Mouse (Mus musculus) thymus, adult 2 months (tissue): Measurements from ENCODE around the gene Fam222a. TPM values are rescaled to one million over a fixed set of nuclear protein-coding genes. Genes with fewer than 3 reads are reported as not detected.

Experiments used
- DNase-seq: peaks from one replicate; pipeline ENCODE4 v3.0.0; 2021
- H3K27ac ChIP-seq: fragments of 200-500 bp; 2 replicates; pipeline ENCODE4 v1.5.1; 2012; ENCODE audit warnings: low read length, control low read depth; ENCODE audit not compliant: control insufficient read depth, insufficient read depth
- H3K27me3 ChIP-seq: fragments of 200-500 bp; 2 replicates; pipeline ENCODE4 v1.6.1; 2012; ENCODE audit warnings: mild to moderate bottlenecking, low read length, moderate library complexity, mixed read lengths; ENCODE audit not compliant: control insufficient read depth, insufficient read depth
- H3K36me3 ChIP-seq: fragments of 200-500 bp; 2 replicates; pipeline ENCODE4 v1.6.1; 2012; ENCODE audit warnings: mild to moderate bottlenecking, low read length, moderate library complexity; ENCODE audit not compliant: control insufficient read depth, insufficient read depth
- H3K4me1 ChIP-seq: fragments of 200-500 bp; replicated peaks from 2 replicates; pipeline ENCODE4 v1.6.1; 2012; ENCODE audit warnings: low read length; ENCODE audit not compliant: control insufficient read depth, insufficient read depth
- H3K4me3 ChIP-seq: fragments of 200-500 bp; 2 replicates; pipeline ENCODE4 v1.5.1; 2012; ENCODE audit warnings: mild to moderate bottlenecking, low read length, control low read depth, moderate library complexity; ENCODE audit not compliant: control insufficient read depth, insufficient read depth
- CTCF ChIP-seq: fragments of 200-500 bp; IDR thresholded peaks from 2 replicates; pipeline ENCODE4 v1.5.1; 2012; ENCODE audit warnings: mild to moderate bottlenecking, control low read depth, low read length, moderate library complexity, borderline replicate concordance; ENCODE audit not compliant: control insufficient read depth, poor library complexity, insufficient read depth; ENCODE audit errors: extremely low read depth
- POLR2A ChIP-seq: fragments of 200-500 bp; IDR thresholded peaks from 2 replicates; pipeline ENCODE4 v1.6.1; 2012; ENCODE audit warnings: mild to moderate bottlenecking, low read length, control low read depth, moderate library complexity; ENCODE audit not compliant: control insufficient read depth, poor library complexity, insufficient read depth; ENCODE audit errors: extremely low read depth
- WGBS: fragments of 180-500 bp; shearing (Covaris S2); methylation state at CpG from one replicate; pipeline ENCODE4 v1.1.7; 2018; 5-methylcytosine and 5-hydroxymethylcytosine counted together
- polyA plus RNA-seq: library from polyadenylated mRNA; depleted of rRNA; stranded (reverse); fragments of >200 nt; gene quantifications from 2 replicates; pipeline ENCODE4 v1.2.3, GENCODE M21; 2012

Gene Fam222a
- polyA plus RNA-seq, 1 experiment = 15.3 TPM

- TF ChIP-seq POLR2A (no peak), CTCF (no peak)
- Histone ChIP-seq H3K4me3 (no peak overlapping the region), H3K27ac (no peak overlapping the region), H3K4me1 (no peaks in the 10 kb centered on the region), H3K36me3 (no peaks in the 10 kb centered on the region), H3K27me3 (no peaks in the 10 kb centered on the region)
- WGBS = 96% methylated on average over 10 of the region's 10 CpGs
- no peak for DNase-seq
Measured at GRCm38 (mm10) chr5:114611256-114611655, 43.4 kb downstream of the Fam222a start.

DNA sequence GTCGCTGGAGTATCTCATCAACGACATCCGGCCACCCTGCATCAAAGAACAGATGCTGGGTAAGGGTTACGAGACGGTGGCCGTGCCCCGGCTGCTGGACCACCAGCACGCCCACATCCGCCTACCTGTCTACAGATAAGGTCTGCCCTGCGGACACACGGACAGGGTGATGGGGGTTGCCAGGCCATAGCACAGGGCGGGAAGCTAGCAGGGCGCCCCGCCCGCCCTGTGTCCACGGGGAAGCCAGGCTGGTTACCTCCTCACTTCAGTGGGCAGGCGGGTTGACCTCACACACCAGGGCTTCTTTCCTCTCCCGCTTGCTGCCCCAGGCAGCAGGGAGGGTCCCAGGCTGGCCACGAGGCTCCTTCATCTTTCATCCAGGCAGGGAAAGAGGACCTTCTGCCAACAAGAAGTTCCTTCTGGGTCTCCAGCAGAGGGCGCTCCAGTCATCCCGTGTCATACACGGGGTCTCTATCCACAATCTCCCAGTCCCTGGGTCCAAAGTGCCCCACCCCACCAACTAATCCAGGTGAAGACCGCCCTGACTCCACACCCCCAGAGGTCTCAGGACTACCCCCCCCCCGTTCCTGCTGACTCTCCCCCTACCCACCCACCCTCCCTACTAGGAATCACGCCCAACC lies 44.3 kb downstream of the Fam222a start:
- WGBS = 83% methylated on average over 25 of the region's 25 CpGs
- no peak overlapping the region for H3K27ac ChIP-seq
- peak; percentile 57 for DNase-seq

DNA sequence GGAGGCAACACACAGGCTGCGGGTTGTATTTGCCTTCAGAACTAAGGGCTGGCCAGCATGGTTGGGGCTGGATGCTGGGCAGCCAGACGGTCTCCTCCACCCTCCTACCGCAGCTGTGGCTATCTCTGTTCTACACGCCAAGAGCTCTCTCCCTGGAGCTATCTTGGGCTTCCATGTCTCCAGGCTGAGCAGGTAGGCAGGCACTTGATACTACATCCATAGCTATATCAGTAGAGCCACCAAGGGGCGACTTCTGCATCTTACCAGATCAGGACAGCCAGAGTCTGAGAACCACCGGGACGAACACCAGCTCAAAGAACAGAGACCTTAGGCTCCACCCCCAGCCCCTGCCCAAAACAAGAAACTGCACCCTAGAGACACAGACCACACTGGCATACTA lies 47.0 kb downstream of the Fam222a start:
- no peaks in the 10 kb centered on the region for H3K4me1 ChIP-seq
- H3K27ac ChIP-seq = no peak overlapping the region
- TF ChIP-seq CTCF (no peak), POLR2A (no peak)
- WGBS = 69% methylated on average over 7 of the region's 7 CpGs
- H3K27me3 ChIP-seq = no peaks in the 10 kb centered on the region
- H3K36me3 ChIP-seq = no peaks in the 10 kb centered on the region
- H3K4me3 ChIP-seq = no peak overlapping the region
- no peak for DNase-seq

More for the DNA sequence above, 44.3 kb downstream of the Fam222a start:
- no peaks in the 10 kb centered on the region for H3K36me3 ChIP-seq
- H3K4me1 ChIP-seq = no peaks in the 10 kb centered on the region
- TF ChIP-seq POLR2A = no peak
- TF ChIP-seq CTCF = peak; percentile 69
- no peak overlapping the region for H3K4me3 ChIP-seq
- no peaks in the 10 kb centered on the region for H3K27me3 ChIP-seq

GRCm38 (mm10) chr5:114616336-114617061 lies 48.7 kb downstream of the Fam222a start:
- Histone ChIP-seq H3K36me3 (no peaks in the 10 kb centered on the region), H3K27ac (no peak overlapping the region), H3K4me1 (no peaks in the 10 kb centered on the region), H3K4me3 (no peak overlapping the region), H3K27me3 (no peaks in the 10 kb centered on the region)
- WGBS = 87% methylated on average over 11 of the region's 11 CpGs
- DNase-seq = no peak
- TF ChIP-seq CTCF (no peak), POLR2A (no peak)

- Histone ChIP-seq H3K4me3 (no peak overlapping the region), H3K27ac (no peak overlapping the region), H3K36me3 (no peaks in the 10 kb centered on the region), H3K27me3 (no peaks in the 10 kb centered on the region), H3K4me1 (no peaks in the 10 kb centered on the region)
- TF ChIP-seq POLR2A = no peak
- TF ChIP-seq CTCF = no peak
- 70% methylated on average over 12 of the region's 12 CpGs for WGBS
- no peak for DNase-seq
Measured at GRCm38 (mm10) chr5:114617809-114618208, 50.0 kb downstream of the Fam222a start.

DNA sequence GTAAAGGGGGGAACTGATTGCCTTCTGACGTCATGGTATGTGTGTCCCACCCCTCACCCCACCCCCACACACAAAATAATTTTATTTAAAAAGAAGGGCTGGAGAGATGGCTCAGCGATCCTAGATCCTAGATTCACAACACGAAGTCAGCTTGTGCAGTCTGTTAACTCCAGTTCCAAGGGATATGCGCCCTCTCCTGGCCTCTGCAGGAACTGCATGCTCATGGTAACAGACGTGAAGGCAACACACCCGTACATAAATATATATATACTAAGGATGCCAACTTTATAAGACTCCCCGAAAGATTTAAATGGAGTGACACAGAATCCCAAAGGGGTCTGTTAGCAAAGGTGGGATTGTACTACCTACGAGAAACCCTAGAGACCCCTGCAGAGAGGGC lies 51.0 kb downstream of the Fam222a start:
- DNase-seq = peak; percentile 79
- H3K27me3 ChIP-seq = no peaks in the 10 kb centered on the region
- no peaks in the 10 kb centered on the region for H3K36me3 ChIP-seq
- no peak overlapping the region for H3K27ac ChIP-seq
- no peaks in the 10 kb centered on the region for H3K4me1 ChIP-seq
- no peak overlapping the region for H3K4me3 ChIP-seq
- WGBS = 25% methylated on average over 8 of the region's 8 CpGs
- no peak for TF ChIP-seq CTCF
- no peak for TF ChIP-seq POLR2A
